Mouse (Mus musculus): Measurements from ENCODE around the gene Esr2.

DNA sequence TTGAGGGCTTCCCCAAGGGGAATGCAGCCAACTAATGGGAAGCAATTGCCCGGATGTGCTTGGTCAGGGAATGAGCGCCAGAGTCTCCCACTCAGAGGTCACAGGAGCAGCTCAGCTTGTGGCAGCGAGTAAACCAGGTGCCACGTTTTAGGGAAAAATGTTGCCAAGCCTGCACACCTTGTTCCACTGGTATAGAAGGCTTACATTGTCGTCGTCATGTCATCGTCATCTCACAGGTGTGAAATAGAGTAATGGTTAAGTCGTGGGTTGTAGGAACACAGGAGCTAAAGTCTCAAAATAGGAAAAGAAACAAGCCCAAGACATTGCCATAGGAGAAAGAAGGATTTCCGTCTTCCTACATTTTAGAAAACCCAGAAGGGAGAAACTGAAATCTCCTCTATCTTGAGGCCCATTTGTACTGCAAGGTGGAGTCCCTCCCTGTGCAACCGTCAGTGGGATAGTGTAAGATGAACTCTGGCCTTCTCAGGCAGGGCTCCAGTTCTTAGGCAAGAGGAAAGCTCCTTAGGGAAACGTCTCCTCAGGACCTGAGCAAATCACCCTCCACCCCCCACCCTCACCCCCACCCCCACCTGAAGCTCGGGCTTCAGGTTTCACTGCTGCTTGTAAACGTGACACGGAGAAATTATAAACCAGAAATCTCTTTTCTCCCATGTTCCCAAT lies 96.0 kb downstream of the Esr2 start:
- TF ChIP-seq TAL1 (IDR thresholded peaks at IDR 0.05; ENCODE audit: low read length), result no peak
- no peak for TF ChIP-seq GATA1 (IDR thresholded peaks at IDR 0.05; ENCODE audit: low read length)
